Mouse (Mus musculus) midbrain, embryonic 16.5 days (tissue): ENCODE results near the gene Agrn. TPM values are rescaled to one million over a fixed set of nuclear protein-coding genes. Genes with fewer than 3 reads are reported as not detected.

Experiments
- ATAC-seq: fragments of 200-750 bp; cut with Nextera tagmentation; 2 replicates; pipeline ENCODE4 v1.8.0; 2017; ENCODE audit warnings: moderate TSS enrichment
- H3K27ac ChIP-seq: fragments of 300-500 bp; sonication (generic); 2 replicates; pipeline ENCODE4 v1.5.1; 2014; ENCODE audit warnings: mild to moderate bottlenecking, low read length, mixed read lengths
- H3K27me3 ChIP-seq: fragments of 300-500 bp; sonication (generic); 2 replicates; pipeline ENCODE4 v1.6.1; 2014; ENCODE audit warnings: low read depth, low read length, mixed read lengths; ENCODE audit not compliant: control insufficient read depth, insufficient read depth
- H3K36me3 ChIP-seq: fragments of 300-500 bp; sonication (generic); 2 replicates; pipeline ENCODE4 v1.6.1; 2014; ENCODE audit warnings: mild to moderate bottlenecking, low read length, moderate library complexity, mixed read lengths; ENCODE audit not compliant: control insufficient read depth, insufficient read depth
- H3K4me1 ChIP-seq: fragments of 300-500 bp; sonication (generic); 2 replicates; pipeline ENCODE4 v1.6.1; 2014; ENCODE audit warnings: mild to moderate bottlenecking, low read length, mixed read lengths; ENCODE audit not compliant: control insufficient read depth, insufficient read depth
- H3K4me2 ChIP-seq: fragments of 300-500 bp; sonication (generic); 2 replicates; pipeline ENCODE4 v1.6.1; 2014; ENCODE audit warnings: mild to moderate bottlenecking, low read length, mixed read lengths
- H3K4me3 ChIP-seq: fragments of 300-500 bp; sonication (generic); 2 replicates; pipeline ENCODE4 v1.5.1; 2014; ENCODE audit warnings: low read depth, mild to moderate bottlenecking, low read length, moderate library complexity, mixed read lengths
- H3K9ac ChIP-seq: fragments of 300-500 bp; sonication (generic); 2 replicates; pipeline ENCODE4 v1.6.1; 2014; ENCODE audit warnings: low read depth, low read length, mixed read lengths
- H3K9me3 ChIP-seq: fragments of 300-500 bp; sonication (generic); replicated peaks from 2 replicates; pipeline ENCODE4 v1.6.1; 2014; ENCODE audit warnings: mild to moderate bottlenecking, low read length, mixed read lengths; ENCODE audit not compliant: control insufficient read depth, poor library complexity, severe bottlenecking
- WGBS: fragments of 180-500 bp; shearing (Covaris S2); extraction: QIAGEN DNeasy Blood & Tissue Kit; methylation state at CpG from one replicate; pipeline ENCODE4 v1.1.7; 2014; 5-methylcytosine and 5-hydroxymethylcytosine counted together
- polyA plus RNA-seq: library from polyadenylated mRNA; unstranded; fragments of >200 nt; fragmentation: Nextera tagmentation; extraction: Ambion mirVana; gene quantifications from 2 replicates; pipeline ENCODE4 v1.2.1, GENCODE M21; 2015

Agrn gene
- polyA plus RNA-seq, result 126 and 129 TPM in 2 replicates

- 1% methylated on average over 25 of the region's 88 CpGs for WGBS
- H3K4me1 ChIP-seq, result peaks cover 26% of the 10 kb centered on the region
Measured at GRCm38 (mm10) chr4:156197131-156197828, at the start of gene Agrn. Agrn (minus strand) TSS chr4:156197488.

GRCm38 (mm10) chr4:156236651-156237447, 39.6 kb upstream of the Agrn start:
- H3K4me3 ChIP-seq, result peak overlapping the region; percentile 84
- no peak for ATAC-seq
- H3K9ac ChIP-seq, result no peak overlapping the region; the same call in 1 of the 2 replicates
- 26% methylated on average over 55 of the region's 60 CpGs for WGBS
- H3K9me3 ChIP-seq, result no peaks in the 10 kb centered on the region
- H3K36me3 ChIP-seq, result peaks cover 42% of the 10 kb centered on the region
- no peak overlapping the region for H3K27ac ChIP-seq
- H3K4me2 ChIP-seq, result peak overlapping the region; percentile 97
- H3K4me1 ChIP-seq, result peaks cover 11% of the 10 kb centered on the region
- H3K27me3 ChIP-seq, result no peaks in the 10 kb centered on the region

More at GRCm38 (mm10) chr4:156197131-156197828, at the start of gene Agrn:
- H3K36me3 ChIP-seq, result 0 out of 2 replicates have a peak, but pooled peaks cover 7% of the 10 kb centered on the region
- H3K9ac ChIP-seq, result peak within 1 kb of the TSS; percentile 88
- peak within 1 kb of the TSS; percentile 77 for H3K4me2 ChIP-seq
- H3K27me3 ChIP-seq, result no peaks in the 10 kb centered on the region
- peak within 1 kb of the TSS; percentile 83 for H3K4me3 ChIP-seq
- peak; percentile 77 for ATAC-seq
- no peaks in the 10 kb centered on the region for H3K9me3 ChIP-seq
- peak within 1 kb of the TSS; percentile 95 for H3K27ac ChIP-seq

GRCm38 (mm10) chr4:156235808-156236533, 38.7 kb upstream of the Agrn start, which contains the start of gene Noc2l:
Noc2l (plus strand) TSS chr4:156236010.
- H3K27me3 ChIP-seq, result no peaks in the 10 kb centered on the region
- H3K9me3 ChIP-seq, result no peaks in the 10 kb centered on the region
- peak within 1 kb of the TSS; percentile 84 for H3K4me3 ChIP-seq
- ATAC-seq, result peak; percentile 84
- peaks cover 41% of the 10 kb centered on the region for H3K36me3 ChIP-seq
- peak within 1 kb of the TSS; percentile 81 for H3K9ac ChIP-seq
- peaks cover 11% of the 10 kb centered on the region for H3K4me1 ChIP-seq
- peak within 1 kb of the TSS; percentile 97 for H3K4me2 ChIP-seq
- H3K27ac ChIP-seq, result peak within 1 kb of the TSS; percentile 92
- under 1% methylated on average over 87 of the region's 90 CpGs for WGBS

- peaks cover 41% of the 10 kb centered on the region for H3K36me3 ChIP-seq
Measured at GRCm38 (mm10) chr4:156235360-156235770, 38.1 kb upstream of the Agrn start.

GRCm38 (mm10) chr4:156234701-156235213, 37.5 kb upstream of the Agrn start, which contains the start of gene Plekhn1:
Plekhn1 (minus strand) TSS chr4:156234857.
- H3K9me3 ChIP-seq, result no peaks in the 10 kb centered on the region

More at GRCm38 (mm10) chr4:156235360-156235770, 38.1 kb upstream of the Agrn start:
- Histone ChIP-seq H3K4me1 (peaks cover 11% of the 10 kb centered on the region), H3K27me3 (no peaks in the 10 kb centered on the region), H3K27ac (peak overlapping the region; percentile 92), H3K9ac (peak overlapping the region; percentile 63), H3K4me2 (peak overlapping the region; percentile 97), H3K4me3 (peak overlapping the region; percentile 84), H3K9me3 (no peaks in the 10 kb centered on the region)
- peak; percentile 43 for ATAC-seq
- 0% methylated on average over 15 of the region's 15 CpGs for WGBS

GRCm38 (mm10) chr4:156234021-156234501, 36.8 kb upstream of the Agrn start:
- 2% methylated on average over 17 of the region's 17 CpGs for WGBS
- Histone ChIP-seq H3K36me3 (peaks cover 42% of the 10 kb centered on the region), H3K27ac (peak overlapping the region; percentile 91), H3K4me2 (peak overlapping the region; percentile 97), H3K9ac (peak overlapping the region; percentile 81), H3K4me3 (peak overlapping the region; percentile 84), H3K4me1 (peaks cover 11% of the 10 kb centered on the region), H3K9me3 (no peaks in the 10 kb centered on the region), H3K27me3 (no peaks in the 10 kb centered on the region)
- no peak; the same call in 1 of the 2 replicates for ATAC-seq

More at GRCm38 (mm10) chr4:156234701-156235213, 37.5 kb upstream of the Agrn start, which contains the start of gene Plekhn1:
- Histone ChIP-seq H3K4me1 (peaks cover 11% of the 10 kb centered on the region), H3K4me2 (peak within 1 kb of the TSS; percentile 97), H3K9ac (peak within 1 kb of the TSS; percentile 81), H3K36me3 (peaks cover 41% of the 10 kb centered on the region), H3K27me3 (no peaks in the 10 kb centered on the region), H3K4me3 (peak within 1 kb of the TSS; percentile 84), H3K27ac (peak within 1 kb of the TSS; percentile 92)
- under 1% methylated on average over 35 of the region's 48 CpGs for WGBS
- ATAC-seq, result peak; percentile 59

GRCm38 (mm10) chr4:156228393-156229024, 31.2 kb upstream of the Agrn start:
- no peak overlapping the region for H3K4me2 ChIP-seq
- WGBS, result 26% methylated on average over 12 of the region's 12 CpGs
- H3K4me3 ChIP-seq, result no peak overlapping the region
- H3K36me3 ChIP-seq, result peaks cover 32% of the 10 kb centered on the region
- no peak for ATAC-seq
- no peaks in the 10 kb centered on the region for H3K27me3 ChIP-seq
- peak overlapping the region; percentile 34; the same call in 1 of the 2 replicates for H3K9ac ChIP-seq
- no peaks in the 10 kb centered on the region for H3K9me3 ChIP-seq
- peaks cover 3% of the 10 kb centered on the region for H3K4me1 ChIP-seq
- H3K27ac ChIP-seq, result no peak overlapping the region
